Mouse (Mus musculus): Measurements from ENCODE around the gene Tnip2. TPM values are rescaled to one million over a fixed set of nuclear protein-coding genes. Genes with fewer than 3 reads are reported as not detected.

The Tnip2 gene
- polyA plus RNA-seq, 1 experiment from 2014 or later: 12.7 TPM

DNA sequence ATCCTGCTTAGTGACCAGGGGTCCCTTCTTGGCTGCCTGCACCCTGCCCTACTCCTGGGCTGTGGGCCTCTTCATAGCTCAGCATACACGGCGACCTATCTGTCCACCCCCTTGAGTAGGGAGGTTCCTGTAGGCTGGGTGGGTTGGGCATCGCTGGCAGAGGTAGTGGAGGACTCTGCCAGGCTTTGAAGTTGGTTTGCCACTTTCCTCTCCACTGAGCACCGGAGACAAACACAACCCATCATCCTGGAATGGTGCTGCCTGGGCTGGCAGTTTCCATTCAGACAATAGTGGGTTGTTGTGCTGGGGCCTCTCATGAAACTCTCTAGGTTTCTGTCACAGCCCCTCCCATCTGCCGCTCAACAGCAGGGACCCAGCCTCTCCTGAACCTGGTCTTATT lies 16.3 kb upstream of the Tnip2 start:
- H3K36me3 ChIP-seq (ENCODE audit: control insufficient read depth, insufficient read depth, low read length): no peaks in the 10 kb centered on the region
- ATAC-seq (replicated peaks; ENCODE audit: insufficient number of reproducible peaks, low FRiP score, low TSS enrichment): no peak
- WGBS (ENCODE audit: insufficient replicate concordance): 67% methylated on average over 5 of the region's 5 CpGs

GRCm38 (mm10) chr5:34528724-34529123 lies 14.9 kb upstream of the Tnip2 start:
- H3K9me3 ChIP-seq (replicated peaks; ENCODE audit: control insufficient read depth, low read length): no peaks in the 10 kb centered on the region
- H3K4me3 ChIP-seq (ENCODE audit: low read depth, low read length): no peak overlapping the region
- no peak overlapping the region for H3K9ac ChIP-seq (ENCODE audit: low read depth, low read length)
- no peak for ATAC-seq (replicated peaks; ENCODE audit: insufficient number of reproducible peaks, low FRiP score, low TSS enrichment)
- WGBS (ENCODE audit: insufficient replicate concordance): 78% methylated on average over 5 of the region's 5 CpGs
- H3K27ac ChIP-seq (ENCODE audit: low read depth, low read length): no peak overlapping the region
- H3K36me3 ChIP-seq (ENCODE audit: control insufficient read depth, insufficient read depth, low read length): no peaks in the 10 kb centered on the region
- H3K27me3 ChIP-seq (ENCODE audit: control insufficient read depth, insufficient read depth, low read length): no peaks in the 10 kb centered on the region; the same call in none of the 2 replicates
- H3K4me2 ChIP-seq: no peak overlapping the region
- peaks cover 11% of the 10 kb centered on the region; the same call in 1 of the 2 replicates for H3K4me1 ChIP-seq (ENCODE audit: control insufficient read depth, insufficient read depth, low read length)

More for the DNA sequence above, 16.3 kb upstream of the Tnip2 start:
- H3K4me1 ChIP-seq (ENCODE audit: control insufficient read depth, insufficient read depth, low read length): peaks cover 15% of the 10 kb centered on the region; the same call in 1 of the 2 replicates
- H3K9me3 ChIP-seq (replicated peaks; ENCODE audit: control insufficient read depth, low read length): no peaks in the 10 kb centered on the region
- no peaks in the 10 kb centered on the region; the same call in none of the 2 replicates for H3K27me3 ChIP-seq (ENCODE audit: control insufficient read depth, insufficient read depth, low read length)
- H3K27ac ChIP-seq (ENCODE audit: low read depth, low read length): no peak overlapping the region
- no peak overlapping the region for H3K4me2 ChIP-seq
- no peak overlapping the region for H3K4me3 ChIP-seq (ENCODE audit: low read depth, low read length)
- H3K9ac ChIP-seq (ENCODE audit: low read depth, low read length): no peak overlapping the region

DNA sequence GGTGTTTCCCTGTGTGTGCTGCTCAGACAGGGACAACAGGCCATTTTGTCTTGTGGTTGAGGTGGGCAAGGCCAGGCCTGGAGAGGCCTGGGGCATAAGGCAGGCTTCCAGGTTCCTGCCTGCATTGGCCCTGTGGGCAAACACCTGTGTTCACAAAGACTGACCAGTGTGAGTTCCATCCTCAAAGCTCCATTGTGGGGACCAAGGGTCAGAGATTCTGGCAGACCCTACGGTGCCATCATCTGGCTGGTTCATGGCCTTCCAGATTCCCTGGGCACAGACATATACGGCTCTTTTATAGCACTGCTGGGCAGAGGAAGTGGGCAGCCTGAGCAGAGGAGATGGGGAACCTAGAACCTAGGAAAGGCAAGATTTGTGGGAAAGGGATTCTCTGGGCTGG lies 13.6 kb upstream of the Tnip2 start:
- no peak for ATAC-seq (replicated peaks; ENCODE audit: insufficient number of reproducible peaks, low FRiP score, low TSS enrichment)
- Histone ChIP-seq H3K4me1 (ENCODE audit: control insufficient read depth, insufficient read depth, low read length) (peaks cover 6% of the 10 kb centered on the region; the same call in 1 of the 2 replicates), H3K36me3 (ENCODE audit: control insufficient read depth, insufficient read depth, low read length) (no peaks in the 10 kb centered on the region), H3K9me3 (replicated peaks; ENCODE audit: control insufficient read depth, low read length) (no peaks in the 10 kb centered on the region), H3K27me3 (ENCODE audit: control insufficient read depth, insufficient read depth, low read length) (no peaks in the 10 kb centered on the region; the same call in none of the 2 replicates), H3K4me3 (ENCODE audit: low read depth, low read length) (no peak overlapping the region), H3K9ac (ENCODE audit: low read depth, low read length) (no peak overlapping the region), H3K27ac (ENCODE audit: low read depth, low read length) (no peak overlapping the region), H3K4me2 (no peak overlapping the region)
- WGBS (ENCODE audit: insufficient replicate concordance): 82% methylated on average over 2 of the region's 2 CpGs

DNA sequence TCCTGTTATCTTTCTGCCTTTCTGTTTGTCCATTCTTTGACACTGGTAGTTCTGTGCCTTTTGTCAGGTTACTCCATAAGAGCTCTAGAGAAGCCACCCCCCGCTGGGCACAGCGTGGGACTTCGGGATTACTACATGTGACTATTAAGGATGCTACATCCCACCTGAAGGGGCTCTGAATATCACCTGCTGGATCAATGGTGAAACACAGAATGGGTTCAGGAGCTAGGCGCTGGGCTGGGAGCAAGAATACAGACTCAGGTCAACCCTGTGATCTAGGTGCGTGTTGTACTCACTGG lies 12.6 kb upstream of the Tnip2 start:
- ATAC-seq (replicated peaks; ENCODE audit: insufficient number of reproducible peaks, low FRiP score, low TSS enrichment): no peak
- Histone ChIP-seq H3K4me2 (peak overlapping the region; percentile 70), H3K4me1 (ENCODE audit: control insufficient read depth, insufficient read depth, low read length) (peaks cover 9% of the 10 kb centered on the region), H3K27ac (ENCODE audit: low read depth, low read length) (no peak overlapping the region), H3K9ac (ENCODE audit: low read depth, low read length) (peak overlapping the region; percentile 71; the same call in 1 of the 2 replicates), H3K4me3 (ENCODE audit: low read depth, low read length) (peak overlapping the region; percentile 50), H3K9me3 (replicated peaks; ENCODE audit: control insufficient read depth, low read length) (no peaks in the 10 kb centered on the region), H3K27me3 (ENCODE audit: control insufficient read depth, insufficient read depth, low read length) (no peaks in the 10 kb centered on the region; the same call in none of the 2 replicates), H3K36me3 (ENCODE audit: control insufficient read depth, insufficient read depth, low read length) (no peaks in the 10 kb centered on the region)
- WGBS (ENCODE audit: insufficient replicate concordance): 34% methylated on average over 5 of the region's 5 CpGs

DNA sequence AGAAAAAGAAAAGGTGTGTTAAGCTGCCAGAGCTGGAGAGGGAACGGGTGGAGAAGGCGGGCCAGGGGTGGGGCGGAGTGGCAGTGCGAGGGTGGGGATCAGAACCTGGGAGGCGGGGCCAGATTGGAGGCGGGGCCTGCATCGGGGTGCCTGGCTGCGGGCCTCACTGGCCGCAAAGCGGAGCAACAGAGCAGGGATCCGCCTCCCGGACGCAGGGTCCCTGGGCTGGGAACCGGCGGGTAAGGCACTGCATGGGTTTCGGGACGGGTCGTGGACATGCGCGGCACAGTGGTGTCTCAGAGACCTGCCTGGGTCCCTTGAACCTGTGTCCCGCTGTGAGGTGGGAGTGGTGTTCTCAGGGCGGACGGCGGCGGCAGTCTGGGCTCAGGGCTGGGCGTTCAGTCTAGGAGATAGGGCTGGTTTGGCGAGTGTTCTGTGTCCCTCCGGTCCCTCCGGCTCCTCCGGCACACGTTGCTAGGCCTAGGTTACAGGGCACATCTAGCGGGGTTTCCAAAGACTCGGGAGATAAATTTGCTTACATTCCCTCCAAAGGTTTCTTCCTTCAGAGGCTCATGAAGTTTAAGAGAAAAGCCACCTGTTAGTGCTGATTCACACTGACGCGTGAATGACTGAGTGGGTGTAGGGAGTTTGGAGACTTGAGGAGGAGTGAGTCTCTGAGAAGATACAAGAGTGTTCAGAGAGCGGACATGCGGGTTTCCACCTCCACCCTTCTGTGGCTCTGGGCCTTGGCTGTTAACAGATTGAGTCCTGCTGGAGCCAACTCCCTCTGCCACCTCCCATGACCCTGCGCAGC lies 12.1 kb upstream of the Tnip2 start, which contains the start of gene Sh3bp2:
TSS of gene Sh3bp2 (plus strand) at position 176 of the 814 bp plus-strand sequence.
- peak; percentile 85 for ATAC-seq (replicated peaks; ENCODE audit: insufficient number of reproducible peaks, low FRiP score, low TSS enrichment)
- Histone ChIP-seq H3K9ac (ENCODE audit: low read depth, low read length) (peak within 1 kb of the TSS; percentile 71), H3K4me3 (ENCODE audit: low read depth, low read length) (peak within 1 kb of the TSS; percentile 50), H3K36me3 (ENCODE audit: control insufficient read depth, insufficient read depth, low read length) (no peaks in the 10 kb centered on the region), H3K27ac (ENCODE audit: low read depth, low read length) (0 out of 2 replicates have a peak within 1 kb of the TSS, but pooled peaks have one; percentile 37), H3K4me1 (ENCODE audit: control insufficient read depth, insufficient read depth, low read length) (peaks cover 15% of the 10 kb centered on the region), H3K27me3 (ENCODE audit: control insufficient read depth, insufficient read depth, low read length) (no peaks in the 10 kb centered on the region; the same call in none of the 2 replicates), H3K4me2 (peak within 1 kb of the TSS; percentile 70), H3K9me3 (replicated peaks; ENCODE audit: control insufficient read depth, low read length) (no peaks in the 10 kb centered on the region)
- 2% methylated on average over 38 of the region's 38 CpGs for WGBS (ENCODE audit: insufficient replicate concordance)

DNA sequence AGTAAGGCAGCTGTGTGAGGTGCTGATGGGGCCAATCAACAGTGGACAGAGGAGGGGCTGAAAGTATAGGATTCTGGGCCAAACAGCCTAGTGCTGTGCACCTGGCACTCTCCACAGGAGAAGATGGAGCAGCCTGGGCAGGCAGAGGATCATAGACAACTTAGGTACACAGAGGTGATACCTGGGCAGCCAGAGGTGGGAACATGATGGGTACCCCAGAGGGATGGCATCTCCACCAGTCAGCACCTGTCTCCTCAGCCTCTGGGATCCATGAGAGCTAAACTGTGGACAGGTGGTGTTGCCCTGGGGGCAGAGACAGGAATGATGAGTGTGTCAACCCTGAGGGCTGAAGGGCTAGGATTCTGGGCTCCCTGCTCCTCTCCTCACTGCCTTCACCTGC lies 10.7 kb upstream of the Tnip2 start:
- H3K4me1 ChIP-seq (ENCODE audit: control insufficient read depth, insufficient read depth, low read length): peaks cover 22% of the 10 kb centered on the region
- no peak overlapping the region; the same call in 1 of the 2 replicates for H3K4me2 ChIP-seq
- no peak overlapping the region for H3K9ac ChIP-seq (ENCODE audit: low read depth, low read length)
- no peak overlapping the region for H3K27ac ChIP-seq (ENCODE audit: low read depth, low read length)
- no peaks in the 10 kb centered on the region for H3K9me3 ChIP-seq (replicated peaks; ENCODE audit: control insufficient read depth, low read length)
- ATAC-seq (replicated peaks; ENCODE audit: insufficient number of reproducible peaks, low FRiP score, low TSS enrichment): no peak
- no peaks in the 10 kb centered on the region for H3K36me3 ChIP-seq (ENCODE audit: control insufficient read depth, insufficient read depth, low read length)
- no peak overlapping the region for H3K4me3 ChIP-seq (ENCODE audit: low read depth, low read length)
- H3K27me3 ChIP-seq (ENCODE audit: control insufficient read depth, insufficient read depth, low read length): no peaks in the 10 kb centered on the region; the same call in none of the 2 replicates

DNA sequence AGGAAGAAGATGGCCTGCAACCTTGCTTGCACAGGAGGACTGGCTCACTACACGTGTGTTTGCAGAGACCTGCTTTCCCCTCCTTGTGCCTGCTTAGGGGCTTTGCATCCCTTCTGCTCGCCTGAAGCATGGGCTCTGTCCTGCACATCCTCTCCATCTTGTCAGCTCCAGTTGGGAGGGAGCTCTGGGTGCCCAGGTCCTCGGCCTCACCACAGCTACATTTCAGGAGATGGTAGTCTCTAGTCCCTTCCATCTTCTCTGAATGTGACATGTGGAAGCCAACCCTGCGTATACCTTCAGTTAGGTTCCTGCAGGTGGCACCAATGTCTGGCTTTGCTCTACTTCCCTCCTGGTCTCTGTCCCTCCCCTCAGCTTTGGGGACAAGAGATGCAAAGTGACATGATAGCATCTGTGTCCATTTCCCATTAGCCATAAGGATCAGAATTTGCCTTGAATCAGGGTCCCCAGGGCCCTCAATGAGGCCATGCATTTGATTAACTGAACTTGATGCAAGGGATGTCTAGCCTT lies 10.2 kb upstream of the Tnip2 start:
- ATAC-seq (replicated peaks; ENCODE audit: insufficient number of reproducible peaks, low FRiP score, low TSS enrichment): no peak
- H3K27me3 ChIP-seq (ENCODE audit: control insufficient read depth, insufficient read depth, low read length): no peaks in the 10 kb centered on the region; the same call in none of the 2 replicates
- H3K4me3 ChIP-seq (ENCODE audit: low read depth, low read length): no peak overlapping the region
- no peak overlapping the region for H3K27ac ChIP-seq (ENCODE audit: low read depth, low read length)
- no peak overlapping the region for H3K9ac ChIP-seq (ENCODE audit: low read depth, low read length)
- no peaks in the 10 kb centered on the region for H3K9me3 ChIP-seq (replicated peaks; ENCODE audit: control insufficient read depth, low read length)
- H3K4me1 ChIP-seq (ENCODE audit: control insufficient read depth, insufficient read depth, low read length): peaks cover 22% of the 10 kb centered on the region
- 54% methylated on average over 4 of the region's 4 CpGs for WGBS (ENCODE audit: insufficient replicate concordance)
- H3K4me2 ChIP-seq: no peak overlapping the region; the same call in 1 of the 2 replicates
- H3K36me3 ChIP-seq (ENCODE audit: control insufficient read depth, insufficient read depth, low read length): no peaks in the 10 kb centered on the region

DNA sequence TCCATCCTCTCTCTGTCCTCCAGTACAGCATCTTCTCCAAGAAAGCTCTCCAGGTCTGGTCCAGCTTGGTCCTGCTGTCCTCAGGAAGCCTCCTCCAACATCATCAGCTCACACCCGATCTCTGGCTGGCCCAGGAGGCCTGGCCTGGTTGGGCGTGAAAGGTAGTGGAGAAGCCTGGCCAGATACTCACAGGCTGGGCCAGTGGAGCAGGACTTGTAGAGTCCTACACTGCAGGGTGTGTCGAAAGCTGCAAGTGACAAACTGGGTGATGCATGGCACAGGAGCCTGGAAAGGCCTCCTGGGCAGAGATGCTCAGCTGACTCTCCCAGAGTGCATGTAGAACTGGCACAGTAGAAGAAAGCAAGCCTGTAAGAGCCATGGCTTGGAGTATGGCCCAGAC lies 7.5 kb upstream of the Tnip2 start:
- Histone ChIP-seq H3K4me2 (no peak overlapping the region), H3K9me3 (replicated peaks; ENCODE audit: control insufficient read depth, low read length) (no peaks in the 10 kb centered on the region), H3K4me3 (ENCODE audit: low read depth, low read length) (no peak overlapping the region), H3K4me1 (ENCODE audit: control insufficient read depth, insufficient read depth, low read length) (peaks cover 20% of the 10 kb centered on the region), H3K36me3 (ENCODE audit: control insufficient read depth, insufficient read depth, low read length) (no peaks in the 10 kb centered on the region), H3K27ac (ENCODE audit: low read depth, low read length) (peak overlapping the region; percentile 58; the same call in 1 of the 2 replicates), H3K9ac (ENCODE audit: low read depth, low read length) (peak overlapping the region; percentile 49; the same call in 1 of the 2 replicates), H3K27me3 (ENCODE audit: control insufficient read depth, insufficient read depth, low read length) (no peaks in the 10 kb centered on the region; the same call in 1 of the 2 replicates)
- ATAC-seq (replicated peaks; ENCODE audit: insufficient number of reproducible peaks, low FRiP score, low TSS enrichment): no peak
- 66% methylated on average over 3 of the region's 3 CpGs for WGBS (ENCODE audit: insufficient replicate concordance)

Data from heart, embryonic 11.5 days (tissue).